Mouse (Mus musculus): ENCODE measurements around the gene En2. TPM values are rescaled to one million over a fixed set of nuclear protein-coding genes. Genes with fewer than 3 reads are reported as not detected.

The En2 gene
- total RNA-seq, 2 experiments from 2014 or later, result 0.33 to 0.54 TPM

DNA sequence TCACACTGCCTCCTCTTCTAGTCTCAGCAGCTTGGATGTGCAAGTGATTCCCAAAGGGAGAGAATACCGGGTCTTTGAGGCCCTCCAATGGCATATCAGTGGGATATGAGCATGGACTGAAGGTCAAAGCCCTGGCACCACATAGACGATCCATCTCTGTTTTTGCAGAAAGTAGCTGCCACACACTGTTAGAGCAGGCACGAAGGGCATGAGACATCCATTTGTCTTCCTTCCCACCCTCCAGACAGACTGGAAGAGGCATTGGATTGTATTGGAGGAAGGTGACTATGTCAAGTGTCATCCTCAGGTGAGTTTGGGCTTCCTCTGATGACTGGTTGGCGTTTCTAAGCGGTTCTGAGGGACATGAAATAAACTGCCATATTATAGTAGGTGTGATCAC is 12.8 kb downstream of the En2 start:
- no peak for DNase-seq (ENCODE audit: low spot score in 2 of 2)

DNA sequence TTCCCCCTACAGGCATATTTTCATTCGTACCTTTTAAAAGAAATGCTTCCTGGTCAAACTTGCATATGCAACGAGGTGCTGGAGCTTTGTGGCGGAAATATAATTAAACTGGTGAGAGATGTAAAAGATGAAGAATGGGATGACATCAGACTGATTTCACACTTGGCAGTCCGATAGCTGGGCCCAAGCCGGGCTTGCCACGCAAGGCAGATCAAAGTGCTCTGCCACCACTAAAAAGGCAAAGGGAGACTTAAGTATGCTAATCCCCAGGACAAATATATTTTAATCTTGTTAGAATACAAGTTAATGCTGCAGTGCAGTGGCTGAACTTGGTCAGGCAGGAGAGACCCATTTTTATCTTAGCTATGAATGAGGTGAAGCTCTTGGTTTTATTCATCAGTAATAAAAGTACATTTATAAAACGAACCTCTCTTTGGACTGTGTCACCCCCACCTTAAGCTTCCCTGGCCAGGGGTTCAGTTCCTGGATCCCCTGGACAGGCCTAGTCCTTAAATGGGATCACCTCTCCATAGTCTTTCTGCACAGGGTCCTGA is 13.8 kb downstream of the En2 start:
- DNase-seq (ENCODE audit: low spot score in 2 of 2), result no peak

DNA sequence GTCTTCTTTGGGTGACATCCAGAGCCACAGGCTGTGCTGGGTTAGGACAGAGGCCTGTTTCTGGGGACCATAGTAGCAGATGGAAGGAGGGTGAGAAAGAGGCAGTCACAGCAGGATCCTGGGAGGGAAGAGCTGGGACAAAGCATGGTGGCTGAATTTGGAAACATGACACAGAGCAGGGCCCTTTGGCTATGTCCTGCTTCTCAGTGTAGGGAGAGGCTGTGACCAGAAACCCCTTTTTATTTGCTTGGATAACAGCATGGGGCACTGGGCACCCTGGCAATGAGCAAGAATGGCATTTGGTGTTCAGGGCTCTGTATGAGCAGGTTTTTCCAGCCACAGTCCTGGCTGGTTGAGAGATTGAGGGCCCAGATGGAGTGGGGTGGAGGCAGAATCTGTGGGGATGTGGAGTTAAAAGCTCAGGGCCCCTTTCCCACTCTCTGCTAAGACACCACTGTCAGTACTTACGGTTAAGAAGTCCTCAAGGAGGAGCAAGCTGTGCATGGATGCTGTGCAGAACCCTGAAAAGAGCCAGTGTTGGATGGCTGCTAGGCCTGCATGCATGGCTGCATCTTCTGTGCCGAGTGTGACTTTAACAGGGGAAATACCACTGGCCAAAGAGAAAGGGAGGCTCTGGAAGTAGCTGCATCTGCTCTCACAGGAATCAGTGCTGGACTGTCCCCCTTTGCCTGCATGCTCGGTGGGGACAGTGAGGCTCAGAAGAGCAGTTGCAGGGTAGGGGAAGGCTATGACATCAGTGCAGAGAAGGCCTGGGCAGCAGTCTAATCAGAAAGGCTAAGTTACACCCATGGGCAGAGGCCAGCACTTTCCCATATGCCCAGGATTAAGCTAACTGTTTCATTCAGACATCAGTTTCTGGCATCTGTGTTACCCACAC is 26.0 kb downstream of the En2 start:
- DNase-seq (ENCODE audit: low spot score in 2 of 2), result no peak

DNA sequence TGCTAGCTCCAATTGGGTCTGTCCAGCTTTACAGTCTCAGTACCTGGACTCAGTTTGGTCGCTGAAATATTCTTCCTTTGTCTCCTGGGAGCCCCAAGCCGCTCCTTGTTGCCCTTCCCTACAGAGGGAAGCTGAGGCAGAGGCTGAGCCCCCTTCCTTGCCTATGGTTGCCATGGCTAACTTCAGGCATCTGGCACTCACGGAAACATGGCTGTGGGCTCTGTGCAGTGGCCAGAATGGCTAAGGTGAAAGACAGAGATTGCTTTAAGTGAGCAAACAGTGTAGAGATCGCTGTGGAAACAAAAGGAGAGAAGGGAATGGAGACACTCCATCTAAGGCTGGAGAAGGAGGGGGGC is 26.6 kb downstream of the En2 start:
- no peak for DNase-seq (ENCODE audit: low spot score in 2 of 2)

DNA sequence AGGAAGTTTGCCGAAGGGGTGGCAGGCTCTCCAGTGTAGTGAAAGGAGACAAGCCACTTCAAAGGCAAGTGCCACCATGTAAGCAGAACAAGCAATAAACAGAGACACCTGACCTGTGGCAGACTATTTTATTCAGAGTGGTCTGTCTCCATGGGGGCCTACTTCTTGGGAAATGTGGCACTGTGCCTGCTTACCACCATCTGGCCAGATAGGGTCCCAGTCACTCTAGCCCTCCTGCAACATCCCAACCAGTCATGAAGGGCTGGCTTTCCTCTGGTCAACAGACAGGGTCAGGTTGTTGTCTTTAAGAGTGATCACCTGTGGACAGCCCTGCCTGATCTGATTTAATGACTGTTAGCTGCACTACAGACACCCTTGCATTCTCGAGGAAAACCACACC is 30.0 kb downstream of the En2 start:
- no peak for DNase-seq (ENCODE audit: low spot score in 2 of 2)

DNA sequence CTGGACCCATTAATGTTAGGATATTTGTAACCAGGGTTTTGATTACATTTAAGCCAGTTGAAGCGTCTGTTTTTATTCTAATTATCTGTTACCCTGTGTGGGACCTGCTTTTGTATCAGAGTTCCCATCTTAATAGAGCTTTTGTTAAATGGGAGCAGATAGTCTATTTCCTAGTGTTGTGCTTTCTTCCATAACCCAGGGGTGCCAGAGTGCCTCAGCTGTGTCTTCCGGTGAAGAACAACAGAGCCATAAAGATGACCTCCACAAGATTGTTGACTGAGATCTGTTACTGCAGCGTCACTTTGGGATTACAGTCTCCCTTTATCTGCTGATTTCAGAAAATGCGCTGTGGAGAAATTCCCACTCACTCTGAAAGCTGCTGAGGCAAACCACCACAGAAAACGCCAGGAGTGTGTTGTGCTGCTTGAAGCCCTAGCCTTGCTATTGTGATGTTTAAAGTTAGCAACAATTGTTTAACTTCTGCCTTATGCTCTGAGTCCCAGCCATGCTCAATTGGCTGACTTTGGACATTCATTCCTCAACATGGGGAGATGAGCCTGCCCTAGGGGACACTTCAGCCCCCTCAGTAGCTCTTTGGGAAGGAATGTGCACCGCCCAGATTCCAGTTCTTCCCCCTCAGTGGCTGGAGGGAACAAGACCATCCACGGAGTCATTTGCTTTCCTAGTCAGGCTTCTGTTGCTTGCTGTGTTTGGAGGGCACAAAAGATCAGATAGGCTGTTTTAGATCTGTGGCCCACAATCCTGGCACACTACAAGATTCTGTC is 33.8 kb downstream of the En2 start:
- no peak for DNase-seq (ENCODE audit: low spot score in 2 of 2)

DNA sequence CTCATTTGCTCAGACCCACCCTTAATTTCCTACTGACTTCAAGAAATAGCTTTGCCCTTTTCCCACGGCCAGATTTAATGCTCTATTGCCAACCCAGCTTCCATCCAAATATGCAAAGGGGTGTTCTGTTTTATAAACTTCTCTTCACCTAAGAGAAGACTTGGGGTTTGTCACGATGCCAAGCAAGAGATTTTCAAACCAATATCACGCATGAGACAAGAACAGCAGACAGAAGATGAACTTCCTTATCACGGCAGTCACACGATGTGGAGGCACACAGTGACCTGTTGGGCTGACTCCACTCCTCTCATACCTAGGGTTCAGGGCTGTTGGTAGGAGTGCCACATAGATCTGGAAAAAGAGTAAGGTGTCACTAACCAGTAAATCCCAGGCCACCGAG is 37.6 kb downstream of the En2 start:
- no peak for DNase-seq (ENCODE audit: low spot score in 2 of 2)

DNA sequence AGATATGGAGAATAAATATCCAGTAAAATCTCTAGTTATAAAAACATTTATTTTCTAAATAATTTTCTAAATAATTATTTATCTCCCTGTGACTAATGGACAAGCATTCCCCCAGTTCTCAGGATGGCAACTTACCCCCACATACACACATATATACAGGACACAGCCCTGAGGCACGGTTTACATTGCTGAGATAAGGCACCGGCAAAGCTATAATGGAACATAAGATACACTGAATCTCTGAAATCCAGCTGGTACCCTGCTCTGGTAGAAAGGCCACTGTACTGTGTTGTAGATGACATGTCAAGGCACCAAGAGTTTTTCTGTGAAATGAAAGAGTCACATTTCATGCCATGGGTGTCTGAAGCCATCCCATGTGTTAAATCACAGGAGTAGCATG is 39.2 kb downstream of the En2 start:
- no peak for DNase-seq (ENCODE audit: low spot score in 2 of 2)

DNA sequence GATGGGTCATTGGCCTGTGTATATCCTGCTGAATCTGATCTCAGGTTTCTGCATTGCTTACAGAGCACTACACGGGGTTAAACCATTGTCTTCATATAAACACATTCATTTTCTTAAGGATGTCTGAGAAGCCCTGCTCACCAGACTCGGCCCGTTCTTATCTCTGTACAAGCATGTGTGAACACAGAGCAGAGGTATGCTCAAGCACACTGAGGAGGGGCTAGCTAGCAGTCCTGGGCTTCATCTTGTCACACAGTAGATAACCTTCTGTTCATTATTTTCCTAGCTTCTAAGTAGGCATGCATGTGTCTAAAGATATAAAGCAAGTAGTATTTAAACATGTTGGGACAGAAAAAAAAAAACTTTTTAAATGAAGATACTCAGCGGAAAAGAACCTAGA is 41.0 kb downstream of the En2 start:
- DNase-seq (ENCODE audit: low spot score in 2 of 2), result no peak

DNA sequence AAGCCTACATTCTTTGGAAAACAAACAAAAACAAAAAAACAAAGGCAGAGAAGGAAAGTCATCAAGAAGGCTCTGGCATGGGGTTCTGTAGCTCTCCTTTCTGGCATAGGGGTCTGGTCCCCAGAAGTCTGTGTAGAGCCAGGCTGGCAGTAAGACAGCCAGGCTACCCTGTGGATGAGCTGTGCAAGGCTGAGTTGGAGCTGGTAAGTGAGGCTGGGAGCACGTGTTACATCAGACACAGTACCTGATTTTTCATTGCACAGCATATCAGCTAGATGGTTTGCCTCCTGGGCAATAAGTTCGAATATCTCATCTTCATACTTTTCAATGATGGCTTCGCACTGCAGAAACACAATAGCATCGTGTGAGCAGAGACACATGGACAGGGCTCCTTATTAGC is 41.5 kb downstream of the En2 start:
- DNase-seq (ENCODE audit: low spot score in 2 of 2), result no peak

DNA sequence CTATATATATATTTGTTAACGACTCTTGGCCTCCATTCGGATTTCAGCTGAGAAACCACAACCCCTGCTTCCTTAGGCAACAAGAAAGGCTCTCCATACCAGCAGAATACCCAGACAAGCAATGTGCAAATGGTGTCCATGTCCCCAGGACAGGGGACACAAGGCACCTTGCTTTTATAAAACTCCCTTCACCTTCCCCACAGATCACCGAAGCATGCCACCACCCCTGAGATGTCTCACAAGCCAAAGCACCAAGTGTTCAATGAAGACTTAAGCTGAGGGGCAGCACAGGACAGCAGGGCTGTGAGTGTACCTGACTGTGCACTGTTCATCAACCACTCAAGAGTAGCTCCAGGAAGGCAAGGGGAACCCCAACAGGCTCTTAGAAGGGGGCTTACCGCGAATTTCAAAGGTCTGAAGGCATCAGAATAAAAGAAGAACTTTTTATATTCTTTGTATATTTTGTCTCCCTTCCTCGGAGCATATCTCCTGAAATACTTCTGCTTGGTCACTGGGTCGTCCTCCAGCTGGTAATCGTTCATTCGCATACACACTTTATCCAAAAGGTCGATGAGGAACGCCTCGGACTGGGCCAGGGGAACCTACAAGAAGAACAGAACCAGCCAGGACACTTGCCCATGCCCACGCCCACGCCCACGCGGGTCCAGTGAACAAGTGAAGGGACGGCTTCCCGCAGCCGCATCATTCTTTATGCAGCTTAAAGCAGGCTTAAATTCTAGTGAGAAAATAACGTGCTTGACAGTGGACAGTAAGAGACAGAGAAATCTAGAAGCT is 43.4 kb downstream of the En2 start:
- DNase-seq (ENCODE audit: low spot score in 2 of 2), result no peak

DNA sequence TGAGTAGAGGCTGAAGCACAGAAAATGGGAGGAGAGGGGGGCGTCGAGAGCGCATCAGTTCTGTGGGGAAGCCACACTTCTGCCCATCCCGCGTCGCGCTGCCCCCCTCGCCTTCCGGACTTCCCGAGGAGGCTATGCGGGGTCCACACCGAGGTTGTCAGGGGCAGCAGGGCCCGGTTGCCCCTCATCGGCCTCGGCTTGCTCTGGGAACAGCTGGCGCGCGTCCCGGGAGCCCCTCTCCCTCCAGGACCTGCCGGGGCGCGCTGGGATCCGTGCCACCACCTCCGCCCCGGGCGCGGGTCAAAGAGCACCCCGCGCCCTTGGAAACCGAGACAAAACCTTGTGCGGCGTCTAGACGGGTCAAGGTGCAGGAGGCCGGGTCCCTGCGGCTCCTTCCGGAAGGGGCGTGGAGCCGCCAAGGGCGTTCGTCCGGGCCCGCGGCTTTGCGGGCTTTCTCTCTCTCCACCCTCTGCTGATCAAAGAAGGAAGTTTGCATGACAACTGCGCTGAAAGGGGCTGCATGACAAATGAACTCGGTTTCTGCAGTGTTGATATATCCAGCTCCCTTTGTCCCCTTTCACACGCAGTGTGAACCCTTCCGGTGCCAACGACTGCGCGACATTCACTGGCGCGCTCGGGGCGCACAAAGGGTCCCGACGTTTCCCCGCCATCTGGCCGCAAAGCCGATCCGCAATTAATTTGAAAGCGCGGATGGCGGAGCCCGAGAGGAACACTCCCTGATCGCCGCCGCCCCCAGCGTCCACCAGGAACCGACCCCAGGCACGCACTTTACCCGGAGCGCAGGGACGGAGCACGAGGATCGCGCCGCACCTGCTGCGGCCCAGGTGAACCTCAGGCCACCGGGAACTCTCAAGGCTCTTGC is 44.3 kb downstream of the En2 start:
- no peak for DNase-seq (ENCODE audit: low spot score in 2 of 2)

DNA sequence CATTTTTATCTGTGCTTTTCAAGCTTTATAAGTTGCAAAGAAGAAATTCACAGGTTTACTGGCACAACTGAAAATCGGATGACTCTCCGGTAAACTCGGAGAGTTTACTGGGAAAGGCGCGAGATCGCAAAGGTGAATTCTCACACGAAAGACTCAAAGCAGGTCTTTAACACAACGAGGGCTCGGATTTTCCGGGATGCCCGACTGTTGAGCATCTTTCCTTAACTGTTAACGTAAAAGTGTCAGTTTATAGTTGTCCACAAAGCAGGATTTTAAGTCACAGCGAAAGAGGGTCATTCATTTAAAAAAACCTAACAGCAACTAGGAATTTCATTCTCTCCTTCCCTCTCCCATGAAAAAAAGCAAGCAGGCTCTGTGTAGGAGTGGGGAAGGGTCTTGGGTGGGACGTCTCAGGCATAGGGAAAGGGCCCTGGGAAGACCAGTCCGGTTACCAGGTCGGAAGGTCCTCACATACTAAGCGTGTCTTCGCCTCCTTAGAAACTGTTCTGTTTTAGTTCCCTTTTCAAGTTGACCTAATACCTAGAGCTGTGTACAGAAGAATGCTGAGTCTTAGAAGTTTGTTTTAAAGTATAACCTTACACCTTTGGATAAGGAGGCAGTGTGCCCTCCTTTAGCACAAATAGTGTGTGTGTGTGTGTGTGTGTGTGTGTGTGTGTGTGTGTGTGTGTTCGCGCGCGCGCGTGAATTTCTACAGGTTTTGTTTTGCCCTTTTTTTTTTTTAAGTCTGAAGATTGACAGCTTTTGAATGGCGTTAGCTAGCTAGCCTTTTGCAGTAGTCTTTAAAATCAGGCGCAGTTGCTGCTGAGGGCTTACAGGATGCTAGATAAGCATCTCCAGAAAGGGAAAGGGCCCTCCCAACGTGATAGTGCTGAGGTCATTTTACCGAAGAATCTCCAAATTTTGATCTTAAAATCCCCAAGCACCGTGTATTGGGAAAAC is 45.4 kb downstream of the En2 start:
- DNase-seq (ENCODE audit: low spot score in 2 of 2), result no peak

DNA sequence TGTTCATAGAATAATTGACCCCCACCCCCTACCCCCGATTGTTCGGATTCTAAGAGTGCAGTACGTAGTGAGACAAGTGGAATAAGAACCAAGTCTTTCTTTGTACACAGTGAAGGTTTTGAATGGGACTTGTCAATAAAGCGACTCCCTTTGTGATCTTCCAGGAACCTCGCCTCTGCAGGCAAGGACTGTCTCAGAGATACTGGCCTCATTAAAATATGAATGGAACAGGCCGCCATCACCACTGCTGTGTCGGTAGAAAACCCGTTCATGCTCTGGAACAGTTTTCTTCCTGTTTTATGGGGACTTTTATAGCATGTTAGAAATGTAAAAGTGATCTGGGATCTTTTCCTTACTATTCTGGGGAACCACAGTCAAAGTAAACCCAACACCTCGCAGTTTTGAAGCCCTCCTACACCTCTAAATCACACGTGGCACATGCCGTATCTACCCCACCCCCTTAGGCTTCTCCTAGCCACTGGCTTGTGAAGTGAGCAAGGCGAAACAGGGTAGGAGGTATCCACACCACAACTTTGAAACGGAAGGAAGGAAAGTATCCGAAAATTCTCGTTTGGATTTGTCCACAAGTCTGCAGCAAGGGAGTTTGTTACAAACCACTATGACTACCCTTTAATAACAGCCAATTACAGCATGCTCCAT is 46.3 kb downstream of the En2 start:
- no peak for DNase-seq (ENCODE audit: low spot score in 2 of 2)

DNA sequence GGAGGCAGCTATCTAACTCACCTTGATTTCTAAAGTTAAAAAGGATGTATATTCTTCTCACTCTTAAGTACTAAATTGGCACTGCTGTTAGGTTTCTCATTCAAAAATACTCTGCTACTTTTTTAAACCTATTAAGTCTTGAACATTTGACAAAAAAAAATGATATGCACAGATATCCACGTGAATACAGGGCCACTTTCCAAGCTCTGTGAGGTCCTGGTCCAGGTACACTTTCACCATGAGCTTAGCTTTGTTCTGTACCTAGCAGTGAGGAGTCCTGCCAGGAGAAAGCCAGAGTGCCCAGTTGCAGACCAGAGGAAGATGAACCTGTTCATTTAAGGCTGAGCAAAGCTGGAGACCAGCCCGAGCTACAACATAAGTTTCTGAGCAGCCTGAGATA is 47.9 kb downstream of the En2 start:
- DNase-seq (ENCODE audit: low spot score in 2 of 2), result no peak

DNA sequence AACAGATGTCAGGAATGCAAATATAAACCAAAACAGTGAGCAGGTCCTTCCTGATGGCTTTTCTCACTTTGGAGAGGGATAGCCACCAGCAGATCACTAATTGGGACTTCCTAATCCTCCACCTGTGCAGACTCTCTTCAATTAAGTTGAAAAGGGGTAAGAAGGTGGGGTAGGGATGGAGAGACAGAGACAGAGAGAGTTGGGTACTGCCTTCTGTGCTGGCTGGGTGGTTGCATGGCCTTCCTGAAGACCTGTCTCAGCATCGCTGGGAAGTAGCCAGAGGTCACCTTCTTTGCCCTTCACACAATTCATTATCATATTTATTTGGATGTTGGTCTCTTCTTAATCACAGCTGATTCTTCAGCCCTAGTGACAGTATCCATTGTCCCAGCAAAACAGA is 54.1 kb downstream of the En2 start:
- DNase-seq (ENCODE audit: low spot score in 2 of 2), result no peak

Data from layer of hippocampus, adult 18-20 months (tissue).